8 mouse cellular contexts compared by ENCODE assay signal in the genomic region with DNA sequence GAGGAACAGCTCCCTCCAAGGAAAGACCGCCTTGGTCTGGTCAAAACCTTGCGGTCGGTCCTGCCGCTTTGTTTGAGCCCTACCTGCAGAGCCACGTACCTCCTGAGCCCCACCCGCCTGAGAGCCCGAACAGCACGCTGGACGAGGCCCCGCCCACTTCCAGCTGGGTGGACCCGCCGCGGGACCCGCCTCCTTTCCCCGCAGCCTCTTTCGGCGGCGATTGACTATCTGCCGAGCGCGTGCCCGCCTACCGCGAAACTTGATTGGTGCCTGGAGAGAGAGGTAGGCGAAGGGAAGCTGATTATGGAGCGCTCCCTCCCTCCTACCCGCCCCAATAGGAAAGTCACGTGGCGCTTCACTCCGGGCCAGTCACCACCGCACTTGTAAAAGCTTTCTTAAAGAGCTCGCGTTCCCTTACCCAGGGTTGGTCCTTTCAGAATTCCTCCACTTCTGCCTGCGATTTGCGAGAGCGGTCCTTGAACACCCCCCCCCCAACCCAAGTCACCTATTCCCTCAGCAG. TPM values are rescaled to one million over a fixed set of nuclear protein-coding genes. Genes with fewer than 3 reads are reported as not detected.
DNase-seq lines count a peak whose midpoint lies in the region; ATAC-seq and TF ChIP-seq lines count a peak whose summit lies in the region.

No protein-coding gene starts in this region.

- peaks cover 0 to 8% of the 10 kb centered on the region in 2 experiments; a peak in 2 of 4 replicates for H3K4me1 ChIP-seq in ES-E14 (ENCODE audit: control insufficient read depth in 2 of 2, insufficient read depth in 2 of 2, low read length in 2 of 2, poor library complexity in 1 of 2)
- H3K4me1 ChIP-seq in forebrain, embryonic 15.5 days = peaks cover 40% of the 10 kb centered on the region
- peaks cover 20% of the 10 kb centered on the region for H3K4me1 ChIP-seq in lung, adult 2 months (ENCODE audit: control insufficient read depth, insufficient read depth, low read length)

- no peaks in the 10 kb centered on the region for H3K9me3 ChIP-seq in ES-E14 (ENCODE audit: control insufficient read depth, insufficient read depth, low read depth, low read length)
- H3K9me3 ChIP-seq in forebrain, embryonic 15.5 days = no peaks in the 10 kb centered on the region

- H3K36me3 ChIP-seq in ES-E14 (ENCODE audit: control insufficient read depth, insufficient read depth, low read length, poor library complexity, severe bottlenecking) = peaks cover 15% of the 10 kb centered on the region; the same call in 1 of the 2 replicates
- peaks cover 4% of the 10 kb centered on the region; the same call in 1 of the 2 replicates for H3K36me3 ChIP-seq in forebrain, embryonic 15.5 days

- peak; percentile 94 for ATAC-seq in forebrain, embryonic 15.5 days (replicated peaks)
- ATAC-seq in neutrophil, adult 5-6 weeks (ENCODE audit: extremely low read depth, insufficient number of reproducible peaks, low FRiP score, poor library complexity, severe bottlenecking) = peak; percentile 89

- H3K4me3 ChIP-seq in ES-E14 (ENCODE audit: insufficient read depth in 1 of 2, low read depth in 1 of 2, low read length in 2 of 2, poor library complexity in 1 of 2, severe bottlenecking in 1 of 2) = peak overlapping the region; percentile 65 to 78
- peak overlapping the region; percentile 71 for H3K4me3 ChIP-seq in forebrain, embryonic 15.5 days
- peak overlapping the region; percentile 73 for H3K4me3 ChIP-seq in lung, adult 2 months (replicated peaks; ENCODE audit: extremely low read depth, low read depth, low read length)

- peak overlapping the region; percentile 69 for H3K9ac ChIP-seq in ES-E14 (ENCODE audit: insufficient read depth, low read depth, low read length, poor library complexity, severe bottlenecking)
- peak overlapping the region; percentile 87 for H3K9ac ChIP-seq in forebrain, embryonic 15.5 days (replicated peaks)

- H3K27ac ChIP-seq in ES-E14 (ENCODE audit: insufficient read depth, low read depth, low read length, poor library complexity, severe bottlenecking) = peak overlapping the region; percentile 57; the same call in 1 of the 2 replicates
- H3K27ac ChIP-seq in forebrain, embryonic 15.5 days (replicated peaks) = peak overlapping the region; percentile 97

- peak overlapping the region; percentile 98 for H3K4me2 ChIP-seq in forebrain, embryonic 15.5 days (replicated peaks)

- TF ChIP-seq POLR2A in lung, adult 2 months (IDR thresholded peaks at IDR 0.05; ENCODE audit: borderline replicate concordance, extremely low read depth, low read depth, low read length) = peak; percentile 90; the same call in 1 of the 2 replicates

- in situ Hi-C loops in ES-E14 (cut with MboI; ENCODE audit: low sequenced_read_pairs in 2 of 2, unreplicated experiment in 2 of 2) = no loop called here

- TF ChIP-seq CTCF in lung, adult 2 months (IDR thresholded peaks at IDR 0.05; ENCODE audit: insufficient read depth, low read length) = no peak

- WGBS in forebrain, embryonic 15.5 days = under 1% methylated on average over 34 of the region's 36 CpGs
- WGBS in lung, adult 2 months = under 1% methylated on average over 36 of the region's 36 CpGs

- no peaks in the 10 kb centered on the region for H3K27me3 ChIP-seq in forebrain, embryonic 15.5 days

- intact Hi-C loops in heart, postnatal 25 days (cut with DNase I) = loop anchor here (2.0 to 5.0 kb wide), 3 partner anchors 19 to 110 kb away; a partner anchor contains a TSS

- DNase-seq in ES-E14 (ENCODE audit: low read depth, low spot score) = peak; percentile 95
- DNase-seq in cerebellum, adult 11-12 months = peak; percentile 99
- DNase-seq in heart, postnatal 25 days (ENCODE audit: low spot score) = peak; percentile 98
- peak; percentile 98 to 99 for DNase-seq in layer of hippocampus, adult 18-20 months (ENCODE audit: low spot score in 2 of 2)
- DNase-seq in lung, adult 2 months = peak; percentile 99
- DNase-seq in thymus, adult 18-20 months = peak; percentile 98

TF ChIP-seq in ES-E14, 5 proteins besides CTCF, POLR2A, EP300 and RAD21:
- TF ChIP-seq ZC3H11A (IDR thresholded peaks at IDR 0.05; ENCODE audit: borderline replicate concordance, low read depth, low read length) = no peak
- TF ChIP-seq HCFC1 (IDR thresholded peaks at IDR 0.05; ENCODE audit: borderline replicate concordance, insufficient read depth, low read length) = no peak
- TF ChIP-seq CHD2 (IDR thresholded peaks at IDR 0.05; ENCODE audit: low read depth, low read length) = no peak; the same call in 1 of the 2 replicates
- no peak for TF ChIP-seq MAFK (IDR thresholded peaks at IDR 0.05; ENCODE audit: insufficient read depth, low read depth, low read length)
- TF ChIP-seq ZNF384 (IDR thresholded peaks at IDR 0.05; ENCODE audit: low read depth, low read length) = no peak

RNA-seq across cellular contexts. Expression of a gene that starts 0.8 kb away (rescaled TPM):
- total RNA-seq in ES-E14 (2012; rRNA removed) = 4.5 and 5.1 TPM in 2 replicates
- polyA plus RNA-seq in forebrain, embryonic 15.5 days (2015; fragmentation: Nextera tagmentation; extraction: Ambion mirVana) = 9.2 and 10.4 TPM in 2 replicates
- 10 to 100 TPM; 43.6 to 67.0 TPM for total RNA-seq in heart, postnatal 25 days (2021)
- total RNA-seq in layer of hippocampus, adult 18-20 months (2021) = 10 to 100 TPM; 93.0 to 94.6 TPM
- polyA plus RNA-seq in lung, adult 2 months (2012; rRNA removed) = 223 and 262 TPM in 2 replicates
- total RNA-seq in neutrophil, adult 5-6 weeks (2017) = 18.7 and 22.0 TPM in 2 replicates

Comparison
In these comparisons a context has a peak if more than half of its experiments do, and no peak if none do; other contexts are left out.
1. Peak in every context shown above with its lines: DNase-seq, ATAC-seq, H3K4me3 ChIP-seq and H3K27ac ChIP-seq.